Mouse (Mus musculus) ES-E14 (cell line): ENCODE measurements around the gene Nudt21.

Source experiments
- CHD2 ChIP-seq: IDR thresholded peaks from 2 replicates; pipeline ENCODE4 v1.6.1; 2014; ENCODE audit warnings: mild to moderate bottlenecking, low read depth, low read length, inconsistent platforms
- HCFC1 ChIP-seq: IDR thresholded peaks from 2 replicates; pipeline ENCODE4 v1.6.1; 2012; ENCODE audit warnings: low read length, inconsistent platforms, borderline replicate concordance; ENCODE audit not compliant: insufficient read depth
- MAFK ChIP-seq: IDR thresholded peaks from 2 replicates; pipeline ENCODE4 v1.6.1; 2014; ENCODE audit warnings: mild to moderate bottlenecking, low read depth, low read length, inconsistent platforms; ENCODE audit not compliant: insufficient read depth

DNA sequence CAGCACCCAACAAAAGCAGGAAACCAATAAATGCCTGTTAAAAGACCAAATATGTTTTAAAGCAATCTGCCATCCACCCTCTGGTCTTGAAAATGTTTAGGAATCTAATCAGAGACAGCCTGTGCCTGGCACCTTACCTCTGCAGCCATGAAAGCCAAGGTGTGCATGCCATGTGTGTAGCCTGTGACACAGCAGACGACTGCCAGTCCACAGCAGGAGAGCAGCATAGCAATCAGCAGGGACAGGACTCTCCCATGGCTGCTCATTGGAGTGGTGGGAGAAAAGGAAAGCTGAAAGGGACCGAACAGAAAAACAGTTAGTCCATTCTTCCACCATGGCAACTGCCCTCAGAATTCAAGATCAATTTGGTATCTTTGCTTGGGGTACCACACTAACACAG, 37.9 kb downstream of the Nudt21 start:
- TF ChIP-seq MAFK (no peak), HCFC1 (no peak), CHD2 (no peak)
